Mouse (Mus musculus): ENCODE results near the gene Gm9732. TPM values are rescaled to one million over a fixed set of nuclear protein-coding genes. Genes with fewer than 3 reads are reported as not detected.
"Not testable (repeated sequence)": the region's sequence is repeated elsewhere in the genome, so short reads cannot be mapped to it uniquely, and the experiment has no call there.

Gene Gm9732
- polyA plus RNA-seq, 1 experiment from 2014 or later: not detected

DNA sequence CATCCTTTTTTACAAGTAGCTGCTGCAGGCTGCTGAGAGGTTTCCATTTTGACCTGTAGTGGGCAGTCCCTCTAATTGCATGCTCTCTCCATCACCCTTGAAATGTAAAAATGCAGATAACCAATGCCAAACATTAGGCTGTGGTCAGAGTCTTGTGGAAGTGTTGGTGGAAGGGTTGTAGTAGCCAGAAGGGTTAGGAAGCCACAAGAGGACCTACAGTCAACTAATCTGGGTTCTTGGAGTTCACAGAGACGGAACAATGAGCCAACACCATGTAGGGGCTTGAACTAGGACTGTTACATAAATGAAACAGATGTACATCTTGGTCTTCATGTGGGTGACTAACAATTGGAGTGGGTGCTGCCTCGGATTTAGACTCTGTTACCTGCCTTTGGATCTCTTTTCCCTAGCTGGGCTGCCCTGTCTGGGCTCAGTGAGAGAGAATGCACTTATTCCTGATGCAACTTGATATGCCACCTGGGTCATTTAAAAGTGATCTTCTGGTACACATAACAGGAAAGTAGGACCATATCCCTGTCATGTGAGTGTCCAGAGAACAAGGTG, 6.2 kb upstream of the Gm9732 start:
- H3K9me3 ChIP-seq (ENCODE audit: control insufficient read depth, low read length); H3K36me3 ChIP-seq (ENCODE audit: control insufficient read depth, insufficient read depth, low read length); H3K9ac ChIP-seq (ENCODE audit: low read length); ATAC-seq (ENCODE audit: insufficient read depth, low FRiP score, low TSS enrichment); H3K27me3 ChIP-seq (ENCODE audit: control insufficient read depth, insufficient read depth, low read length); DNase-seq (ENCODE audit: low spot score); H3K4me2 ChIP-seq (ENCODE audit: low read depth); H3K4me1 ChIP-seq (ENCODE audit: control insufficient read depth, insufficient read depth, low read length); H3K4me3 ChIP-seq (ENCODE audit: low read depth, low read length); H3K27ac ChIP-seq (ENCODE audit: low read depth, low read length): not testable (repeated sequence)
- WGBS: 60% methylated on average over 2 of the region's 2 CpGs

DNA sequence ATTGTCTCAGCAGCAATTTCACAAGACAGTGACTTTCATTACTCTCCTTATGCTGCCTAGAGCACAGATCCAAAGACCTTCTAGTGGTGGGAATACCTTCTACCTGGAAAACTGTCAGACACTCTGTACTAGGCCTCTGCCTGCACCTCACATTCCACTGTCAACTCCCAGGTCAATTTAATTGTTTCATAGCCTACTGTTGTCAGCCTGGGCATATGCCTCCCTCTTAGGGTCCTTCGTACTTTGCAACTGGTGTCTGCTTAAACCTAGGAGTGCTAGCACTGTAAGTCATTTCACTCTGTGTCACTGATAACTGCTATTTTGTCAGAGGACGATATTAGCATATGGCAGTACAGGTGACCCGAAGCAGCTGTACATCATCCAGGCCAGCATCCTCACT, 5.6 kb upstream of the Gm9732 start:
- H3K9me3 ChIP-seq (ENCODE audit: control insufficient read depth, low read length); H3K36me3 ChIP-seq (ENCODE audit: control insufficient read depth, insufficient read depth, low read length); ATAC-seq (ENCODE audit: insufficient read depth, low FRiP score, low TSS enrichment); H3K9ac ChIP-seq (ENCODE audit: low read length); H3K27ac ChIP-seq (ENCODE audit: low read depth, low read length); H3K4me1 ChIP-seq (ENCODE audit: control insufficient read depth, insufficient read depth, low read length); H3K4me2 ChIP-seq (ENCODE audit: low read depth); H3K27me3 ChIP-seq (ENCODE audit: control insufficient read depth, insufficient read depth, low read length); DNase-seq (ENCODE audit: low spot score); H3K4me3 ChIP-seq (ENCODE audit: low read depth, low read length): not testable (repeated sequence)
- WGBS: 86% methylated on average over 3 of the region's 3 CpGs

DNA sequence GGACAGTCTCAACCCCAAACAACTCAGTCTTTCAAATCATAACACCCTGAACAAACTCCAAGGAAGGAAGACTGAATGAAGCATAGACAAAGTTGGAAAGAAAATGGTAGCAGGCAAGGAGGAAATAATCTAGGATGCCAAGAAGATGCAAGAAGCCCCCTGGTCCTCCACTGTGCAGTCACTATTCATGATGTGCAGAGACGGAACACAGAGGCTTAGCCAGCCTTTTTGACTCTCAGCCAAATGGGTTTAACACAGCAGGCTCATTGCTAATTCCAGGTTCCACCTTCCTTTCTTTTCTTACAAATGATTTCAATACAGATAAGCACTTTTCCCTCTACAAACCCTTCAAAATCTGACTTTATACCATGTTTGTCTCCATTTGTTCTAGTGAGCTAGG, 1.7 kb upstream of the Gm9732 start:
- H3K4me3 ChIP-seq (ENCODE audit: low read depth, low read length); DNase-seq (ENCODE audit: low spot score); H3K4me1 ChIP-seq (ENCODE audit: control insufficient read depth, insufficient read depth, low read length); H3K27ac ChIP-seq (ENCODE audit: low read depth, low read length); ATAC-seq (ENCODE audit: insufficient read depth, low FRiP score, low TSS enrichment); H3K36me3 ChIP-seq (ENCODE audit: control insufficient read depth, insufficient read depth, low read length); H3K27me3 ChIP-seq (ENCODE audit: control insufficient read depth, insufficient read depth, low read length); H3K9ac ChIP-seq (ENCODE audit: low read length); H3K4me2 ChIP-seq (ENCODE audit: low read depth); H3K9me3 ChIP-seq (ENCODE audit: control insufficient read depth, low read length): not testable (repeated sequence)
- 84% methylated on average over 1 of the region's 1 CpGs for WGBS

DNA sequence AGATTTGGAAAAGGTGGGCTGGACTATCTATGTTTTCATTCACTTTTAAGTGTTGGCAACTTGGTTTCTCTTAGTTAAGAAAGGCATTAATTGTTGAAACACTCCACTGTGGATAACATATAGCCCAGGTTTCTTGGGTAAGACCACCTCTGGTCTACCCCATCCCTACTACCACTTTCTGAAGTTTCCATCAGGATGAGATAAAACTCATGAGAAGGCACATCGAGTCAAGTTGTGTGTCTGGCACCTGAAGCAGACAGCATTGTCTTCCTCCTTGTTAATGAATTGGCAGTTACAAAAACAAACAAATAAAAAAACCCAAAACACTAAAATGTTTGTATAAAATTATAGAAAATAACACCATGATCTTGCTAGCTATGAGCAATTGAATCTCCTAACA, 916 bp downstream of the Gm9732 start:
- H3K27me3 ChIP-seq (ENCODE audit: control insufficient read depth, insufficient read depth, low read length); H3K27ac ChIP-seq (ENCODE audit: low read depth, low read length); H3K36me3 ChIP-seq (ENCODE audit: control insufficient read depth, insufficient read depth, low read length); H3K4me2 ChIP-seq (ENCODE audit: low read depth); DNase-seq (ENCODE audit: low spot score); H3K4me3 ChIP-seq (ENCODE audit: low read depth, low read length); H3K4me1 ChIP-seq (ENCODE audit: control insufficient read depth, insufficient read depth, low read length); H3K9ac ChIP-seq (ENCODE audit: low read length); H3K9me3 ChIP-seq (ENCODE audit: control insufficient read depth, low read length); ATAC-seq (ENCODE audit: insufficient read depth, low FRiP score, low TSS enrichment): not testable (repeated sequence)
- WGBS: 88% methylated on average over 1 of the region's 1 CpGs

DNA sequence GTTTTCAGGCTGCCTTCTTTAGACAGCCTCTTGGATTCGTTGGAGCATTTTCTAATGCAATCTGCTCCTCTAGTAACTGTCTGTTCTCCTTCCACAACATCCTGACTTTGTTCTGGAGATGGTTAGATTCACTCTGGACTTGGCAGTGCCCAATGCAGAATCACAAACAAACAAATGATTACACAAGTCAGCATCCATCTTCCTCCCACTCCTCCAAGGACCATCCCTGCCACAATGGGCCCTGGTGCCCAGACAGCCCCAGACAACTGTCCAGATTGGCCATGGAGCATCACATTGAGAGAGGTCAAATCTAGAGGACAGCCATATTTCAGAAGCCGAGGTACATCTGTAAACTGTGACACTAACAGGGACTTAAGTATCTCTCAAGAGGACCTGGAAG, 2.6 kb downstream of the Gm9732 start:
- not testable (repeated sequence) for H3K4me2 ChIP-seq (ENCODE audit: low read depth); H3K4me1 ChIP-seq (ENCODE audit: control insufficient read depth, insufficient read depth, low read length); H3K27me3 ChIP-seq (ENCODE audit: control insufficient read depth, insufficient read depth, low read length); DNase-seq (ENCODE audit: low spot score); ATAC-seq (ENCODE audit: insufficient read depth, low FRiP score, low TSS enrichment); H3K9ac ChIP-seq (ENCODE audit: low read length); H3K9me3 ChIP-seq (ENCODE audit: control insufficient read depth, low read length); H3K4me3 ChIP-seq (ENCODE audit: low read depth, low read length); H3K27ac ChIP-seq (ENCODE audit: low read depth, low read length); H3K36me3 ChIP-seq (ENCODE audit: control insufficient read depth, insufficient read depth, low read length)
- WGBS: 73% methylated on average over 2 of the region's 2 CpGs

DNA sequence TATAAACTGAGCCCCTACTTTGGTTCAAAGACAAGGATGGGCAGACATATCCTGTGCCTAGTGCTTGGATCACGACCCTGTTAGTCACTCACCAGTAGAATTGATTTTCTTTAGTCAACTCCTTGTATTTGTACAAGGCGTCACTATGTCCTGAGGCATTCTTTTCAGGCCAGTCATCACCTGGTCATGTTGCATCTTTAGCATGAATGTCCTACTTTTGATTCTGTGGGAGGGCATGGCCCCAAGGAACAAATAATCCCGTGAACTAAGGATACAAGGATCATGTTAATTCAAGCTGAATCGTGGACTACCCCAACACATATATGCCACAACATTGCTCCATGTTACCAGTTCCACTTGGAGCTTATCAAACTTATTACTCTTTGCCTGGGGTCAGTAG, 3.3 kb downstream of the Gm9732 start:
- not testable (repeated sequence) for DNase-seq (ENCODE audit: low spot score); H3K4me2 ChIP-seq (ENCODE audit: low read depth); H3K27me3 ChIP-seq (ENCODE audit: control insufficient read depth, insufficient read depth, low read length); H3K9me3 ChIP-seq (ENCODE audit: control insufficient read depth, low read length); ATAC-seq (ENCODE audit: insufficient read depth, low FRiP score, low TSS enrichment); H3K4me1 ChIP-seq (ENCODE audit: control insufficient read depth, insufficient read depth, low read length); H3K36me3 ChIP-seq (ENCODE audit: control insufficient read depth, insufficient read depth, low read length); H3K27ac ChIP-seq (ENCODE audit: low read depth, low read length); H3K9ac ChIP-seq (ENCODE audit: low read length); H3K4me3 ChIP-seq (ENCODE audit: low read depth, low read length)
- WGBS: 77% methylated on average over 4 of the region's 4 CpGs

DNA sequence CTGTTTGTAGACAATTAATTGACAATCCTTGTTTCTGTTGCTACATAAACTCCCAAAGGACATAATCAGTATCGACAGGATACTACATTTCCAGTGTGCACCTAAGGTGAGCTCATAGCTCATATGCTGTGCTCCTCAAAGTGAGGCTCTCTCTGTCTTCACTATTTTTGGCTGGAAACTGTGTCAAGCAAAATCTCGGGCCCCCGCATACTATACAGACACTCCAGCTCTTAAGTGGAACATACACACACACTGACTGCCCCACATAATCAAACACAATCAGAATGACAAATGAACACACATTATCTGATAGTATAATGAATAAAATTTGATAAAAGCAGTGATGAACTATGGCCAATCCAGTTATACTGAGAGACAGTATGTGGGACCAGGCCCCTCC, 3.8 kb downstream of the Gm9732 start:
- not testable (repeated sequence) for H3K27ac ChIP-seq (ENCODE audit: low read depth, low read length); H3K9ac ChIP-seq (ENCODE audit: low read length); H3K27me3 ChIP-seq (ENCODE audit: control insufficient read depth, insufficient read depth, low read length); ATAC-seq (ENCODE audit: insufficient read depth, low FRiP score, low TSS enrichment); H3K4me2 ChIP-seq (ENCODE audit: low read depth); H3K36me3 ChIP-seq (ENCODE audit: control insufficient read depth, insufficient read depth, low read length); H3K4me1 ChIP-seq (ENCODE audit: control insufficient read depth, insufficient read depth, low read length); H3K4me3 ChIP-seq (ENCODE audit: low read depth, low read length); DNase-seq (ENCODE audit: low spot score); H3K9me3 ChIP-seq (ENCODE audit: control insufficient read depth, low read length)
- WGBS: 95% methylated on average over 3 of the region's 3 CpGs

DNA sequence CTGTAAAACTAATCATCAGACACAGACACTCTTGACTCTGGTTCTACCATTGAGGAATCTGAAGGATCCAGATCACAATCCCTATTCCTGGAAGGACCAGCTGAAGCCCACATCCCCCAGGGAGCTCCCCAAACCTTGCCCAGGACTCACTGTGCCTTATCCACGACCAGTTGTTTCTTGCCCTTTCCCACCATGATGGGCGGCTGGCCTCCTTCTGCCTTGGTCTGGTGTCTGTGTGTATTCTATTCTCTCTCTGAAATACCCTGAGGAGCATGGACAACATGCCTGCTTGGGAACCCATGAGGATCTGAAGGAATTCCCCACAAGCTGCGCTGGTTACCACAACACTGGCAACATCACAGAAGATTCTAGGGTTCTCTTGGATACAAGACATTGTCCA, 18.7 kb downstream of the Gm9732 start, which contains the start of gene Gm8127:
Gm8127 (minus strand) TSS at position 330 of the 400 bp plus-strand sequence.
- DNase-seq (ENCODE audit: low spot score); H3K9me3 ChIP-seq (ENCODE audit: control insufficient read depth, low read length); H3K27ac ChIP-seq (ENCODE audit: low read depth, low read length); H3K36me3 ChIP-seq (ENCODE audit: control insufficient read depth, insufficient read depth, low read length); H3K4me1 ChIP-seq (ENCODE audit: control insufficient read depth, insufficient read depth, low read length); H3K27me3 ChIP-seq (ENCODE audit: control insufficient read depth, insufficient read depth, low read length); H3K4me3 ChIP-seq (ENCODE audit: low read depth, low read length); H3K4me2 ChIP-seq (ENCODE audit: low read depth); H3K9ac ChIP-seq (ENCODE audit: low read length); ATAC-seq (ENCODE audit: insufficient read depth, low FRiP score, low TSS enrichment): not testable (repeated sequence)
- 83% methylated on average over 3 of the region's 3 CpGs for WGBS

DNA sequence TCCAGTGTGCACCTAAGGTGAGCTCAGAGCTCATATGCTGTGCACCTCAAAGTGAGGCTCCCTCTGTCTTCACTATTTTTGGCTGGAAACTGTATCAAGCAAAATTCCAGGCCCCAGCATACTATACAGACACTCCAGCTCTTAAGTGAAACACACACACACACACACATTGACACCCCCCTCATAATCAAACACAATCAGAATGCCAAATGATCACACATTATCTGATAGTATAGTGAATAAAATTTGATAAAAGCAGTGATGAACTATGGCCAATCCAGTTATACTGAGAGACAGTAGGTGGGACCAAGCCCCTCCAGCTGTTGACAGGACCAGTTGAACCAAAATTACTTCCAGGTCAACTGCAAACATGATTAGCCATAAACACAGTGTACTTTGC, 44.7 kb downstream of the Gm9732 start:
- ATAC-seq (ENCODE audit: insufficient read depth, low FRiP score, low TSS enrichment); H3K4me2 ChIP-seq (ENCODE audit: low read depth); H3K27me3 ChIP-seq (ENCODE audit: control insufficient read depth, insufficient read depth, low read length); H3K4me3 ChIP-seq (ENCODE audit: low read depth, low read length); H3K36me3 ChIP-seq (ENCODE audit: control insufficient read depth, insufficient read depth, low read length); H3K27ac ChIP-seq (ENCODE audit: low read depth, low read length); H3K4me1 ChIP-seq (ENCODE audit: control insufficient read depth, insufficient read depth, low read length); H3K9ac ChIP-seq (ENCODE audit: low read length); DNase-seq (ENCODE audit: low spot score); H3K9me3 ChIP-seq (ENCODE audit: control insufficient read depth, low read length): not testable (repeated sequence)

Measured in neural tube, embryonic 11.5 days (tissue).